Mouse (Mus musculus) heart, adult 18-20 months (tissue): ENCODE measurements around the gene Gm960. TPM values are rescaled to one million over a fixed set of nuclear protein-coding genes. Genes with fewer than 3 reads are reported as not detected.

Source experiments
- DNase-seq, 2 experiments: peaks; one replicate each; pipeline ENCODE4 v3.0.0; 2021 to 2022; ENCODE audit warnings: mixed read lengths in 1 of 2
- total RNA-seq, 2 experiments: library from RNA; stranded (reverse); gene quantifications; 2 replicates each; pipeline ENCODE4 v1.2.3; 2021

Gene Gm960
- total RNA-seq, 2 experiments from 2014 or later, result not detected

- DNase-seq, result no peak
Measured at GRCm38 (mm10) chr19:4711601-4712155, 13.2 kb upstream of the Gm960 start.

- DNase-seq, result no peak
Measured at GRCm38 (mm10) chr19:4711098-4711600, 12.7 kb upstream of the Gm960 start, which contains the start of gene Sptbn2. Gene Sptbn2, plus strand, starts transcription at chr19:4711167.

GRCm38 (mm10) chr19:4708765-4709164, 10.3 kb upstream of the Gm960 start:
- DNase-seq, result no peak

GRCm38 (mm10) chr19:4701221-4701620, 2.8 kb upstream of the Gm960 start:
- no peak for DNase-seq

GRCm38 (mm10) chr19:4700656-4701055, 2.2 kb upstream of the Gm960 start:
- no peak for DNase-seq

GRCm38 (mm10) chr19:4699821-4700220, 1.4 kb upstream of the Gm960 start:
- DNase-seq, result no peak

GRCm38 (mm10) chr19:4698856-4699255, 388 bp upstream of the Gm960 start:
- DNase-seq, result no peak

GRCm38 (mm10) chr19:4697721-4698120, 747 bp downstream of the Gm960 start:
- DNase-seq, result no peak

- no peak for DNase-seq
Measured at GRCm38 (mm10) chr19:4697121-4697520, 1.3 kb downstream of the Gm960 start.

- DNase-seq, result no peak
Measured at GRCm38 (mm10) chr19:4694346-4694745, 4.1 kb downstream of the Gm960 start.

- no peak for DNase-seq
Measured at GRCm38 (mm10) chr19:4672401-4672800, 26.1 kb downstream of the Gm960 start.

GRCm38 (mm10) chr19:4670776-4671175, 27.7 kb downstream of the Gm960 start:
- DNase-seq, result no peak

- DNase-seq, result no peak
Measured at GRCm38 (mm10) chr19:4666815-4667214, 31.7 kb downstream of the Gm960 start.

GRCm38 (mm10) chr19:4658156-4658555, 40.3 kb downstream of the Gm960 start:
- DNase-seq, result no peak

- DNase-seq, result no peak
Measured at GRCm38 (mm10) chr19:4646917-4647492, 51.5 kb downstream of the Gm960 start.

- DNase-seq, result no peak
Measured at GRCm38 (mm10) chr19:4644271-4644670, 54.2 kb downstream of the Gm960 start.

GRCm38 (mm10) chr19:4635986-4636385, 62.5 kb downstream of the Gm960 start:
- no peak for DNase-seq

- peak; percentile 47 to 83 for DNase-seq
Measured at GRCm38 (mm10) chr19:4628819-4629218, 69.6 kb downstream of the Gm960 start.

GRCm38 (mm10) chr19:4625829-4626535, 72.5 kb downstream of the Gm960 start:
- DNase-seq, result no peak

GRCm38 (mm10) chr19:4625179-4625828, 73.2 kb downstream of the Gm960 start, which contains the start of gene Rce1:
Gene Rce1, minus strand, starts transcription at chr19:4625641.
- DNase-seq, result peak; percentile 92 to 95

GRCm38 (mm10) chr19:4624406-4625178, 73.9 kb downstream of the Gm960 start:
- no peak for DNase-seq

GRCm38 (mm10) chr19:4624006-4624405, 74.5 kb downstream of the Gm960 start:
- DNase-seq, result no peak
